Mouse (Mus musculus): ENCODE results near the gene 4930469K13Rik. TPM values are rescaled to one million over a fixed set of nuclear protein-coding genes. Genes with fewer than 3 reads are reported as not detected.

4930469K13Rik gene
- polyA plus RNA-seq, 1 experiment from 2014 or later, result not detected

GRCm38 (mm10) chr11:33938561-33939274, 159.6 kb downstream of the 4930469K13Rik start:
- Histone ChIP-seq H3K27me3 (ENCODE audit: control insufficient read depth, insufficient read depth, low read depth, low read length) (no peaks in the 10 kb centered on the region), H3K36me3 (ENCODE audit: control insufficient read depth, insufficient read depth) (no peaks in the 10 kb centered on the region), H3K9me3 (replicated peaks; ENCODE audit: control insufficient read depth, low read length) (no peaks in the 10 kb centered on the region), H3K9ac (ENCODE audit: low read depth, low read length) (no peak overlapping the region), H3K4me3 (ENCODE audit: low read depth, low read length) (no peak overlapping the region), H3K4me1 (ENCODE audit: control insufficient read depth, low read depth, low read length) (no peaks in the 10 kb centered on the region), H3K27ac (ENCODE audit: low read length) (no peak overlapping the region), H3K4me2 (ENCODE audit: low read depth, low read length) (no peak overlapping the region)
- no peak for ATAC-seq (ENCODE audit: low read depth)
- WGBS (ENCODE audit: insufficient replicate concordance), result 9% methylated on average over 7 of the region's 7 CpGs

DNA sequence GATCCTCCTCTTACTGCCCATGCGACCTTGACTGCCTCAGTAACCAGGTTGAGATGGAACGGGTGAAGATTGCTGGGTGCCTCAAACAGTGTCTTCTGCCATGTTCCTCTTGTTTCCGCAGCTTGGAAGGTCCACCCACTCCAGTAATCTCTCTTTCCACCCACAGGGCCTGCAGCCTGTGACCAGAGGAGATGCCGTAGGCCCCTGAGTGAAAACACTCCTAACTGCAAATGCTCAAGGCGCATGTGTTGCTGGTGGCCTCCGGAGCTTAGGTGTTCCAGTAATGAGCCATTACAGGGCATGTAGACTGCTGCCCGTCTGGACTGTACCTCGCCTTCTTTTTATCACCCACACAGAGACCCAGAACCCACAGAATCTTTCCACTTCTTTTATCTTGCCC, 160.7 kb downstream of the 4930469K13Rik start:
- no peaks in the 10 kb centered on the region for H3K4me1 ChIP-seq (ENCODE audit: control insufficient read depth, low read depth, low read length)
- no peaks in the 10 kb centered on the region for H3K9me3 ChIP-seq (replicated peaks; ENCODE audit: control insufficient read depth, low read length)
- no peaks in the 10 kb centered on the region for H3K36me3 ChIP-seq (ENCODE audit: control insufficient read depth, insufficient read depth)
- WGBS (ENCODE audit: insufficient replicate concordance), result 64% methylated on average over 8 of the region's 8 CpGs
- H3K27me3 ChIP-seq (ENCODE audit: control insufficient read depth, insufficient read depth, low read depth, low read length), result no peaks in the 10 kb centered on the region
- ATAC-seq (ENCODE audit: low read depth), result no peak
- no peak overlapping the region for H3K4me2 ChIP-seq (ENCODE audit: low read depth, low read length)
- H3K27ac ChIP-seq (ENCODE audit: low read length), result no peak overlapping the region
- no peak overlapping the region for H3K4me3 ChIP-seq (ENCODE audit: low read depth, low read length)
- H3K9ac ChIP-seq (ENCODE audit: low read depth, low read length), result no peak overlapping the region

DNA sequence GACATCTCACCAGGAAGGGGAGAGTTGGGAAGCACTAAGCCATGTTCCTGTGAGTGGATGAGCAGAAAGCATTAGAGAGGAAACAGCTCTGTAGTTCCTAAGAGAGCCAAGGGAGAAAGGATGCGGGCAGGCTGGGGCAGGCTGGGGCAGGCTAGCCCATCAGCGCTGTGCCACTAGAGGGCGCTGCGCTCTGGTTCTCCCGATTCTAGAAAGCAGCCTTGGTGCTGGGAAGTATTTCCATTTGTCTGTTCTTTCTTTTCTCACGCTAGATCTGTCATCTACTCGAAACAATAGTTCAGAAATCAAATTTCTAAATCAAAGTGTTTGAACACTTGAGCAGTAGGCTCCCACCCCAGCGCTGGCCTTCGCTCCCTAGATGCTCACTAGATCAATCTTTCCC, 164.1 kb downstream of the 4930469K13Rik start:
- no peak overlapping the region for H3K27ac ChIP-seq (ENCODE audit: low read length)
- H3K4me2 ChIP-seq (ENCODE audit: low read depth, low read length), result no peak overlapping the region
- no peaks in the 10 kb centered on the region for H3K36me3 ChIP-seq (ENCODE audit: control insufficient read depth, insufficient read depth)
- H3K4me1 ChIP-seq (ENCODE audit: control insufficient read depth, low read depth, low read length), result no peaks in the 10 kb centered on the region; the same call in 1 of the 2 replicates
- no peaks in the 10 kb centered on the region for H3K27me3 ChIP-seq (ENCODE audit: control insufficient read depth, insufficient read depth, low read depth, low read length)
- 60% methylated on average over 9 of the region's 9 CpGs for WGBS (ENCODE audit: insufficient replicate concordance)
- no peak for ATAC-seq (ENCODE audit: low read depth)
- H3K9ac ChIP-seq (ENCODE audit: low read depth, low read length), result no peak overlapping the region
- no peak overlapping the region for H3K4me3 ChIP-seq (ENCODE audit: low read depth, low read length)
- no peaks in the 10 kb centered on the region for H3K9me3 ChIP-seq (replicated peaks; ENCODE audit: control insufficient read depth, low read length)

- H3K9me3 ChIP-seq (replicated peaks; ENCODE audit: control insufficient read depth, low read length), result no peaks in the 10 kb centered on the region
- no peak overlapping the region for H3K4me3 ChIP-seq (ENCODE audit: low read depth, low read length)
- no peaks in the 10 kb centered on the region for H3K36me3 ChIP-seq (ENCODE audit: control insufficient read depth, insufficient read depth)
- H3K4me2 ChIP-seq (ENCODE audit: low read depth, low read length), result peak overlapping the region; percentile 5; the same call in 1 of the 2 replicates
- ATAC-seq (ENCODE audit: low read depth), result no peak
- WGBS (ENCODE audit: insufficient replicate concordance), result 37% methylated on average over 18 of the region's 18 CpGs
- H3K27ac ChIP-seq (ENCODE audit: low read length), result no peak overlapping the region
- H3K4me1 ChIP-seq (ENCODE audit: control insufficient read depth, low read depth, low read length), result no peaks in the 10 kb centered on the region; the same call in 1 of the 2 replicates
- H3K9ac ChIP-seq (ENCODE audit: low read depth, low read length), result no peak overlapping the region
- H3K27me3 ChIP-seq (ENCODE audit: control insufficient read depth, insufficient read depth, low read depth, low read length), result no peaks in the 10 kb centered on the region
Observed at GRCm38 (mm10) chr11:33932386-33933111, 165.8 kb downstream of the 4930469K13Rik start.

DNA sequence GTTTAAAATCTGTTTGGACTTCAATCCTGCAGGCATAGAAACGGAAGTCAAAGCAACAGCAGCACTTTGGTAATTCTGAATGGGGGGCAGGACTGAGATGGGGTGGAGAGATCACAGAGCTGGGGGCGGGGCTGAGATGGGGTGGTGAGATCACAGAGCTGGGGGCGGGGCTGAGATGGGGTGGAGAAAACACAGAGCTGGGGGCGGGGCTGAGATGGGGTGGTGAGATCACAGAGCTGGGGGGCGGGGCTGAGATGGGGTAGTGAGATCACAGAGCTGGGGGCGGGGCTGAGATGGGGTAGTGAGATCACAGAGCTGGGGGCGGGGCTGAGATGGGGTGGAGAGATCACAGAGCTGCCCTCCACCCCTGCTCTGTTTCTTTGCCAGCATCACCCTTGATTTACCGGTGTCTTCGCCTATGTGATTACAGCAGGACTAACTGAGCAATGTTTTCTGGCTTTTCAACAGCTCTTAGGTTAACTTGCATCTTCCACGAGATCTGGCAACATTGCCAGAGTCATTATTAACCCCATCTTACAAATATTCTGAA, 166.4 kb downstream of the 4930469K13Rik start:
- Histone ChIP-seq H3K4me2 (ENCODE audit: low read depth, low read length) (peak overlapping the region; percentile 5; the same call in 1 of the 2 replicates), H3K4me1 (ENCODE audit: control insufficient read depth, low read depth, low read length) (no peaks in the 10 kb centered on the region; the same call in 1 of the 2 replicates), H3K9me3 (replicated peaks; ENCODE audit: control insufficient read depth, low read length) (no peaks in the 10 kb centered on the region), H3K27ac (ENCODE audit: low read length) (no peak overlapping the region), H3K36me3 (ENCODE audit: control insufficient read depth, insufficient read depth) (no peaks in the 10 kb centered on the region), H3K9ac (ENCODE audit: low read depth, low read length) (no peak overlapping the region), H3K4me3 (ENCODE audit: low read depth, low read length) (no peak overlapping the region), H3K27me3 (ENCODE audit: control insufficient read depth, insufficient read depth, low read depth, low read length) (no peaks in the 10 kb centered on the region)
- 11% methylated on average over 7 of the region's 10 CpGs for WGBS (ENCODE audit: insufficient replicate concordance)
- no peak for ATAC-seq (ENCODE audit: low read depth)

DNA sequence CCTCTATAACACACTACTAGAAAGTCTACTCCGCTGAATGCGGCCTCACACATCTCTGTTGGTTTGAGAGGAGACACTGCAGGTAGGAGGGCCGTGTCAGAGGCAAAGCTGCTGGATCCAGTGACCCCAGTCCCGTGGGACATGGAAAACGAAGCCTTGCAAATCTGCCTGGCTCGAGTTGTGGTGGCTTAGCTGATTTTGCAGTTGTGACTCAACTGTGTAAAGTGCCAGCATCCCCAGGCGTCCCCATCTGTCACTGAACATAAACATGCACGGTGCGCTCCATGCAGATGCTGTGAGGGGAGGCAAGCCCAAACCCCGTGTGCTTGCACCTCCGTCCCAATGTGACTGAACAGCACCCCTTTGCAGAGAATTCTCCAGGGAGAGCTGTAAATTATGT, 168.9 kb downstream of the 4930469K13Rik start:
- no peak overlapping the region for H3K4me3 ChIP-seq (ENCODE audit: low read depth, low read length)
- ATAC-seq (ENCODE audit: low read depth), result no peak
- 62% methylated on average over 11 of the region's 11 CpGs for WGBS (ENCODE audit: insufficient replicate concordance)
- no peaks in the 10 kb centered on the region for H3K9me3 ChIP-seq (replicated peaks; ENCODE audit: control insufficient read depth, low read length)
- H3K27ac ChIP-seq (ENCODE audit: low read length), result no peak overlapping the region
- H3K36me3 ChIP-seq (ENCODE audit: control insufficient read depth, insufficient read depth), result no peaks in the 10 kb centered on the region
- no peaks in the 10 kb centered on the region; the same call in 1 of the 2 replicates for H3K4me1 ChIP-seq (ENCODE audit: control insufficient read depth, low read depth, low read length)
- H3K9ac ChIP-seq (ENCODE audit: low read depth, low read length), result no peak overlapping the region
- H3K4me2 ChIP-seq (ENCODE audit: low read depth, low read length), result no peak overlapping the region
- no peaks in the 10 kb centered on the region for H3K27me3 ChIP-seq (ENCODE audit: control insufficient read depth, insufficient read depth, low read depth, low read length)

DNA sequence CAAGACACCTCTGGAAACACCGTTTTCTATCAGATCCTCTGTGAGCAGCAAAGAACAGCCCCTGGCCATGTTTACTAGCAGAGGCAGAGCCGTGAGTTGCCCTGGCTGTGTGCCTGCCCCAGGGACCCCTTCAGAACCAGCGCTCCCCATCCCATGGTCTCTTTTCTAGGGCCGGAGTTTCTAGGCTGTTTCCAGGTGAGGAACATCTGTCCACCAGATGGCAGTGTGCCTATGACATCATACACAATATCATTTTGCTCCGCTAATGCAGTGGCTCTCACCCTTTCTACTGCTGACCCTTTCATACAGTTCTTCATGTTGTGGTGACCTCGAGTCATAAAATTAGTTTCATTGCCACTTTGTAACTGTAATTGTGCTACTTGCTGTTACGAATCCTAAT, 169.7 kb downstream of the 4930469K13Rik start:
- H3K9me3 ChIP-seq (replicated peaks; ENCODE audit: control insufficient read depth, low read length), result no peaks in the 10 kb centered on the region
- H3K4me2 ChIP-seq (ENCODE audit: low read depth, low read length), result no peak overlapping the region
- WGBS (ENCODE audit: insufficient replicate concordance), result 30% methylated on average over 7 of the region's 7 CpGs
- no peaks in the 10 kb centered on the region for H3K27me3 ChIP-seq (ENCODE audit: control insufficient read depth, insufficient read depth, low read depth, low read length)
- H3K4me1 ChIP-seq (ENCODE audit: control insufficient read depth, low read depth, low read length), result no peaks in the 10 kb centered on the region; the same call in 1 of the 2 replicates
- no peak overlapping the region for H3K9ac ChIP-seq (ENCODE audit: low read depth, low read length)
- H3K27ac ChIP-seq (ENCODE audit: low read length), result no peak overlapping the region
- no peak overlapping the region for H3K4me3 ChIP-seq (ENCODE audit: low read depth, low read length)
- no peaks in the 10 kb centered on the region for H3K36me3 ChIP-seq (ENCODE audit: control insufficient read depth, insufficient read depth)
- no peak for ATAC-seq (ENCODE audit: low read depth)

DNA sequence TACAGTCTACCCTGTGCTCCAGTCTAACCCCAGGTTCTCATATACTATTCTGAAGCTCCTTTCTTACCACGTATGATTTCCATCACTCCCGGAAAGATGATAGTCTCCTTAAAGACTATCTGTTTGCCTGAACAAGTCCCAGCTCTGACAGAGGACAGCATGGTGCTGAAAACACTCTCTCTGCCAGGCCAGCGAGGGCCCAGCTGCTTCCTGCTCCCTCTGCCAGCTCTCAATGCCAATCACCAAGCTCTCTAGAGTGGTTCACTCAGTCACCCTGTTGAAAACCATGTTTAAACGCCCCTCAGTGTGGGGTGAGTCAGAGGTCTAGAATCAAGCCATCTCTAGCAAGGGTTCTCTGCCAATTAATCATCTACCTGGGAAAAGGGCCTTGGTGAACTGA, 170.5 kb downstream of the 4930469K13Rik start:
- 55% methylated on average over 4 of the region's 4 CpGs for WGBS (ENCODE audit: insufficient replicate concordance)
- no peak overlapping the region for H3K4me3 ChIP-seq (ENCODE audit: low read depth, low read length)
- no peaks in the 10 kb centered on the region for H3K36me3 ChIP-seq (ENCODE audit: control insufficient read depth, insufficient read depth)
- H3K27ac ChIP-seq (ENCODE audit: low read length), result no peak overlapping the region
- H3K9me3 ChIP-seq (replicated peaks; ENCODE audit: control insufficient read depth, low read length), result no peaks in the 10 kb centered on the region
- H3K4me1 ChIP-seq (ENCODE audit: control insufficient read depth, low read depth, low read length), result no peaks in the 10 kb centered on the region; the same call in 1 of the 2 replicates
- no peak overlapping the region for H3K9ac ChIP-seq (ENCODE audit: low read depth, low read length)
- H3K4me2 ChIP-seq (ENCODE audit: low read depth, low read length), result no peak overlapping the region
- H3K27me3 ChIP-seq (ENCODE audit: control insufficient read depth, insufficient read depth, low read depth, low read length), result no peaks in the 10 kb centered on the region
- ATAC-seq (ENCODE audit: low read depth), result no peak

DNA sequence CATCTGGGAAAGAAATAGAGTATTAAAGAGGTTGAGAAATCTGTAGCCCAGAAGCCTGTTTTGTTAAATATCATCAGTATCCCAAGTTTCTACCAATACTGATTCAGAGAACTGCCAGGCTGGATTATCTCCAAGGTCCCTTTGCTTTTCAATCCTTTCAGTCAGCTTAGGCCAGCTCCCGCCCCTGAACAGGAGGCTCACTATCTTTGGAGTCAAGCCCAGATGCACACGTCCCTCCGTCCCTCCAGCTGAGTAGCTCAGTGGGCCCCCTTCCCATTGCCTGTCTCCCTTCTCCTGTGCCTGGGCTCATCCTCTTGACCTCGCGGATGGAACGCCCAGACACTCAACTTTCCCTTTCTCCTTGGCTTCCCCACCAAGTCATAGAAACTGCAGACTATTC, 171.0 kb downstream of the 4930469K13Rik start:
- WGBS (ENCODE audit: insufficient replicate concordance), result 59% methylated on average over 6 of the region's 6 CpGs
- no peaks in the 10 kb centered on the region; the same call in 1 of the 2 replicates for H3K4me1 ChIP-seq (ENCODE audit: control insufficient read depth, low read depth, low read length)
- H3K9ac ChIP-seq (ENCODE audit: low read depth, low read length), result no peak overlapping the region
- H3K4me2 ChIP-seq (ENCODE audit: low read depth, low read length), result no peak overlapping the region
- H3K4me3 ChIP-seq (ENCODE audit: low read depth, low read length), result no peak overlapping the region
- no peak for ATAC-seq (ENCODE audit: low read depth)
- no peaks in the 10 kb centered on the region for H3K36me3 ChIP-seq (ENCODE audit: control insufficient read depth, insufficient read depth)
- H3K27me3 ChIP-seq (ENCODE audit: control insufficient read depth, insufficient read depth, low read depth, low read length), result no peaks in the 10 kb centered on the region
- H3K9me3 ChIP-seq (replicated peaks; ENCODE audit: control insufficient read depth, low read length), result no peaks in the 10 kb centered on the region
- H3K27ac ChIP-seq (ENCODE audit: low read length), result no peak overlapping the region
